Mouse (Mus musculus) bone marrow, adult 2 months (tissue): ENCODE results near the gene Rragd. TPM values are rescaled to one million over a fixed set of nuclear protein-coding genes. Genes with fewer than 3 reads are reported as not detected.
"Not testable (repeated sequence)": the region's sequence is repeated elsewhere in the genome, so short reads cannot be mapped to it uniquely, and the experiment has no call there.

Experiments used
- H3K27ac ChIP-seq: fragments of 200-500 bp; 2 replicates; pipeline ENCODE4 v1.5.1; 2012; ENCODE audit warnings: low read depth, mild to moderate bottlenecking, control low read depth, inconsistent platforms, low read length; ENCODE audit not compliant: control insufficient read depth, poor library complexity, insufficient read depth
- H3K4me1 ChIP-seq: fragments of 200-500 bp; 2 replicates; pipeline ENCODE4 v1.6.1; 2011; ENCODE audit warnings: low read length; ENCODE audit not compliant: control insufficient read depth, insufficient read depth
- H3K4me3 ChIP-seq: fragments of 200-500 bp; replicated peaks from 2 replicates; pipeline ENCODE3; 2011; ENCODE audit warnings: mild to moderate bottlenecking, low read depth, low read length, control low read depth; ENCODE audit not compliant: control insufficient read depth
- CTCF ChIP-seq: fragments of 200-500 bp; IDR thresholded peaks from 2 replicates; pipeline ENCODE4 v1.5.1; 2011; ENCODE audit warnings: low read length, control low read depth; ENCODE audit not compliant: control insufficient read depth, insufficient read depth
- POLR2A ChIP-seq: fragments of 200-500 bp; IDR thresholded peaks from 2 replicates; pipeline ENCODE4 v1.6.1; 2011; ENCODE audit warnings: low read depth, mild to moderate bottlenecking, control low read depth, low read length, borderline replicate concordance; ENCODE audit not compliant: control insufficient read depth
- WGBS: fragments of 180-500 bp; shearing (Covaris S2); methylation state at CpG from one replicate; pipeline ENCODE4 v1.1.7; 2018; 5-methylcytosine and 5-hydroxymethylcytosine counted together
- polyA plus RNA-seq: library from polyadenylated mRNA; stranded (reverse); fragments of >200 nt; gene quantifications from 2 replicates; pipeline ENCODE4 v1.2.4, GENCODE M21; 2011; ENCODE audit warnings: low replicate concordance; ENCODE audit not compliant: missing spikeins, insufficient read depth, insufficient read length

Gene Rragd
- polyA plus RNA-seq, 1 experiment, result 7.8 TPM

DNA sequence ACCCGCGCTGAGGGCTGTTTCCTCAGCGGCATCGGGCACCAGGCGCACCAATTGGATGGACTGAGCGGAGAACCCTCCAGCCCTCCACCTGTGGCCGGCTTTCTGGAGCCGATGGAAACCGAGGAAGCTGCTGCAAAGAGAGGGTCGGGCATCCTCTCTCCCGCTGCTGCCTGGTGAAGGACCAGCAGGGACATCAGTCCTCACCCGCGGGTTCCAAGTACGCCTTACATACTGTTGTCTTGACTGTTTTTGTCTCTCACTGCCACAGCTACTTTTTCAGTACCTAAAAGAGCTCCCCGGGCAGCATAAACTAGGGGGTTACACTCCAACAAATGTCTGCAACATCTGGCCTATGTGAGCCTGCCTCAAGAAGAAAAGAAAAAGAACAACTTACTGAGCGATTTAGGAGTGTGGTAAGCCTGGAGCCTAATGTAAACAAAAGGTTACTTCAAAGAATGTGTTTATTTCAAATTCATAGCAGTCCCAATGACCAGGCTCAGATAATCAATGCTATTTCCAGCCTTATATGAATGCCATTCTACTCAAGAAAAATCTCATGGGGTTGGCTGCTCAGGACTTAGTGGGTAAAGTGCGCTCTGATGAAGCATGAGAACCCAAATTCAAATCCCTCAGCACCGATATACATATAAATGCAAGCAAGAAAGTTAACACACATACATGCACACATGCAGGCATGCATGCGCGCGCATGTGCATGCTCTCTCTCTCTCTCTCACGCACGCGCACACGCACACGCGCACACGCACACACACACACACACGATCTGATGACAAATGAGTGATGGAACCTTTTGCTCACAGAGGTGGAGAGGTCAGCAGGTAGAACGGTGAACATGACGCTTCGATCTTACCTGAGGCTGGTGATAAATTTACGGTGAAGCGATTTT, 31.5 kb upstream of the Rragd start:
- Histone ChIP-seq H3K27ac (peak overlapping the region; percentile 14; the same call in 1 of the 2 replicates), H3K4me3 (peak overlapping the region; percentile 30), H3K4me1 (peaks cover 2% of the 10 kb centered on the region; the same call in 1 of the 2 replicates)
- no peak for TF ChIP-seq POLR2A
- TF ChIP-seq CTCF, result no peak
- WGBS, result 7% methylated on average over 34 of the region's 34 CpGs

DNA sequence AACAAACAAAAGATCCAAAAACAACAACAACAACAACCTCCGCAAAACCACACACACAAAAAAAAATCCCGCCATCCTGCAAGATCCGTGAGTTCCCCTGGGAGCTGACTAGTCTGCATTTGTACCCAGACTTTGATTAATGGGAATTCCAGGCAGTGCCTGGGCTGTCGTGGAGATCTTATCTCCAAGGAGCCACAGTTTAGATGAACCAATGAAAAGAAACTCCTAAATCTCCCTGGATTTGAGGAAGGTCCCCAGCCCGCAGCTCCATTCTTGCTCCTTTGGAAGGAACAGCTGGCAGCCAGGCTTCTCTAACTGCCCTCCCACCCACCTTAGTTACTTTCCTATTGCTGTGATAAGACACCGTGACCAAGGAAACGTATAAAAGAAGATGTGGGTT, 30.2 kb upstream of the Rragd start:
- 38% methylated on average over 7 of the region's 7 CpGs for WGBS
- H3K27ac ChIP-seq, result no peak overlapping the region
- H3K4me3 ChIP-seq, result no peak overlapping the region
- no peak for TF ChIP-seq CTCF
- no peak for TF ChIP-seq POLR2A
- H3K4me1 ChIP-seq, result peaks cover 2% of the 10 kb centered on the region; the same call in 1 of the 2 replicates

DNA sequence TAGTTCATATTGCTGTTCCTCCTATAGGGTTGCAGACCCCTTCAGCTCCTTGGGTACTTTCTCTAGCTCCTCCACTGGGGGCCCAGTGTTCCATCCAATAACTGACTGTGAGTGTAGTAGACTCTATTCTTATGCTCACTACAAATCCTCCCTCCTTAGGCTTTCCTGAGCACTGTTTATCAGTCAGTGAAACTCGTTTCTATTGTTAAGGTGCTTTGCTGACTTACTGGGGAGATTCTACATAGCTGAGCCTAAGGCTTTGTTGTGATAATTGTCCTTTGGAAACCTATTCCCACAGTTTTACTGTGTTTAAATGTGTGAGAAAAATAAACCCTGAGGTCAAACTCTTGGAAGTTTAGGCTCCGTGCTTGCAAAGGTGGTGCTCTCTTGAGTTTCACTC, 26.4 kb upstream of the Rragd start:
- H3K4me3 ChIP-seq, result no peak overlapping the region
- TF ChIP-seq CTCF, result no peak
- no peak overlapping the region for H3K27ac ChIP-seq
- WGBS, result 55% methylated on average over 2 of the region's 2 CpGs
- peaks cover 2% of the 10 kb centered on the region; the same call in 1 of the 2 replicates for H3K4me1 ChIP-seq

DNA sequence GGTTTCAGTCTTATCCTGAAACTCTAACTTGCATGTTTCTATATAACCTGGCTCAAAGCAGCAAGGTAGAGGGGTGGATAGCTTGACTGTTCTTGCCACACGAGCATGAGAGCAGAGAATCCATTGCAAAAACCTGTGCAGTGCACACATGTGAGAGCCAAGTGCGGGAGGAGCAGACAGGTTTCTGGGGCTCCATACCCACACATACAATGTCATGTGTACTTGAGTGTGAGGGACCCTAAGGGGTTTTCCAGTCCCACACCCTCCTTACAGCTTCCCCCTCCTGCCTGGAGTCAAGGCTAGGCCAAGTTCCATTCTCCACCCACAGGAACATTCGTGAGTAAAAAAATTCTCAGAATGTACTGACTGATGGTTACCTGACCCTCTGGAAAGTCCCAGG, 21.4 kb upstream of the Rragd start:
- Histone ChIP-seq H3K4me3 (no peak overlapping the region), H3K27ac (no peak overlapping the region), H3K4me1 (no peaks in the 10 kb centered on the region; the same call in 1 of the 2 replicates)
- 70% methylated on average over 3 of the region's 3 CpGs for WGBS
- TF ChIP-seq CTCF, result no peak
- TF ChIP-seq POLR2A, result no peak

DNA sequence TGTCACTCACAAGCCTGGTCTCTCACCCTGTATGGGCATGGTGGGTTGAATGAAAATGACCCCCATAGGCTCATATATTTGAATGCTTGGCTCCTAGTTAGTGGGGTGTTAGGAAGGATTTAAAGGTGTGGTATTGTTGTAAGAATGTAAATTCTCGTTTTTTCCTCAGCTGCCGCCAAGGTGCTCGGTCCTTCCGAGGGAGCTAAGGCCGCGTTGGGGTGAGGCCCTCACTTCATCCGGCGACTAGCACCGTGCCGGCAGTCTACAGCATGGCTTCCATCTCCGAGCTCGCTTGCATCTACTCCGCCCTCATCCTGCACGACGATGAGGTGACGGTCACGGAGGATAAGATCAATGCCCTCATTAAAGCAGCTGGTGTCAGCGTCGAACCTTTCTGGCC, 18.2 kb upstream of the Rragd start:
- H3K4me3 ChIP-seq, H3K27ac ChIP-seq, H3K4me1 ChIP-seq: not testable (repeated sequence)
- 91% methylated on average over 19 of the region's 19 CpGs for WGBS

DNA sequence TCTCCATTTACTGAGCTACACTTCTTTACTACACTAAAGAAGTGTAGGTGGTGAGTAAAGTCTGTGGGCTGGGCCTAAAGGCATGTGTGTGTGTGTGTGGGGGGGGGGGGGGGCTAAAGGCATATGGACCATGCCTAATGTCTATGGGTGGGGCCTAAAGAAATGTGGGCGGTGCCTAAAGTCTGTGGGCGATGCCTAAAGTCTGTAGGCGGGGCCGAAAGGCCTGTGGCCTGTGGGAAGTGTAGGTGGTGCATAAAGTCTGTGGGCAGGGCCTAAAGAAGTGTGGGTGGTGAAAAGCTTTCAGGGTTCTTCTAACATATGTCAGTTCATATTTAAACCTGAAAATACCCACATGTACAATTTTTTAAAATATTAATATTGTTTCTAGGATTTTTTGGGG, 5.5 kb upstream of the Rragd start:
- TF ChIP-seq POLR2A (no peak), CTCF (no peak)
- H3K27ac ChIP-seq, result no peak overlapping the region; the same call in 1 of the 2 replicates
- H3K4me1 ChIP-seq, result no peaks in the 10 kb centered on the region; the same call in 1 of the 2 replicates
- WGBS, result 89% methylated on average over 4 of the region's 4 CpGs
- no peak overlapping the region for H3K4me3 ChIP-seq

DNA sequence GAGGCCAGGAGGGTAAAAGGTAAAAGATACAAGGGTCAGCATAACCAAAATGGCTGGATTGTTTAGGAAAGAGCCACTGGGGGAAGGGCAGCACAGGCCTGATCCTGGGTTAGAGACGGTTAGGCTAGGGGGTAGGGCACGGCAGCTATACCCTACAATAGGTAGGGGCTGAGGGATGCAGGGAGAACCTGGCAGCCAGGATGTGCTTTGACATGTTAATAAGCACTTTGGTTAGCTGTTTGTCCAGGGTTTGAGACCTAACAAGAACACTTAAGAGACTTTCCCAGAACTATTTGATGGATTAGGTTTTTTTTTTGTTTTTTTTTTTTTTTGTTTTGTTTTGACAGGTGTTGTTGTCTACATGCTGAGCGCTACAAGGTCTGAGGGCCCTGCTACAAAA, 2.8 kb upstream of the Rragd start:
- Histone ChIP-seq H3K27ac (no peak overlapping the region), H3K4me3 (no peak overlapping the region), H3K4me1 (no peaks in the 10 kb centered on the region; the same call in 1 of the 2 replicates)
- WGBS, result 85% methylated on average over 3 of the region's 3 CpGs
- TF ChIP-seq POLR2A, result no peak
- no peak for TF ChIP-seq CTCF

DNA sequence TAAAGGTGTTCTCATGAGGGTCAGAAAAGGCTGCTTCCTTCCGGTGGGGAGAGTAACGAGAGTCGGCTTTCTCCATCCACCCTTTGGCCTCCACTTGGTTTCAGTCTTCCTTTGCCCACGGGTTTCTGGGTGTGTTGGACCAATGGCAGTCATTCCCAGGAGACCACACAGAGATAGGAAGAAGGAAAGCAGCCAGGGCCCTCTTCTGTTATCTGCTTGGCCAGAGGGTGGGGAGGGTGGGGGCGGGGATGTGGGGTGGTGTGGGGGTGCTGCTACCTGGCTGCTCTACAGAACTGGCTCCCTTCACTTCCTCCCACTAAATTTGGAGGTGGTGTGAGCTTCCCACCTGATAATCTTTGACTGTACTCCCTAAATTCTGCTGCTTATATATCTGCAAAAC, 1.2 kb upstream of the Rragd start:
- TF ChIP-seq POLR2A (no peak), CTCF (no peak)
- Histone ChIP-seq H3K4me1 (no peaks in the 10 kb centered on the region; the same call in 1 of the 2 replicates), H3K27ac (no peak overlapping the region), H3K4me3 (no peak overlapping the region)
- WGBS, result 30% methylated on average over 5 of the region's 5 CpGs
